Mouse (Mus musculus) spleen, adult 2 months (tissue): Measurements from ENCODE around the gene Ext2.

ENCODE experiments used
- CTCF ChIP-seq: fragments of 200-500 bp; IDR thresholded peaks from 2 replicates; pipeline ENCODE4 v1.5.1; 2011; ENCODE audit warnings: mild to moderate bottlenecking, inconsistent platforms; ENCODE audit not compliant: insufficient read depth, insufficient read length, insufficient replicate concordance; ENCODE audit errors: extremely low read depth
- POLR2A ChIP-seq: fragments of 200-500 bp; IDR thresholded peaks from 2 replicates; pipeline ENCODE4 v1.6.1; 2011; ENCODE audit warnings: low read depth, low read length, inconsistent platforms

DNA sequence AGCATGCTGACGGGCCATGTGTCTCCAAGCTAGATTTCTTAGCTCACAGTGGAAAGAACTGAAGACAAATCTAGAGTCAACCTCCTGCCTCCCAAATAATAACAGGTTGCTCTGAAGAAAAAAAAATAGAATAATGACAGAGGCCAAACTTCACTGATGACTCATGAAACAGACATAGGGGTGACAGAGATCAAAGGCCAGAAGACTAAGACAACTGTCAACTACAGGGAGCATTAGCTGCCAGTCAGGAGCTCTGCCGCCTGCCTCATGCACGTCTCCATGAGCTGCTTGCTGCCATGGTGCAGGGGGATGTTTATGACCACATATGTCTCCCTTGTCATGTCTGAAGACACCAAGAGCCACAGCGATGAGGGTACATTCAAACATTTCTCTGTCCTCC, 75.7 kb downstream of the Ext2 start:
- TF ChIP-seq POLR2A (no peak), CTCF (no peak)
